Mouse (Mus musculus): ENCODE measurements at regions not wholly inside any gene's neighbourhood (a gene's known extent, or its start where the extent isn't known, plus 50 kb on each side); places are given as distances from the start of the nearest gene placed in this dataset.

DNA sequence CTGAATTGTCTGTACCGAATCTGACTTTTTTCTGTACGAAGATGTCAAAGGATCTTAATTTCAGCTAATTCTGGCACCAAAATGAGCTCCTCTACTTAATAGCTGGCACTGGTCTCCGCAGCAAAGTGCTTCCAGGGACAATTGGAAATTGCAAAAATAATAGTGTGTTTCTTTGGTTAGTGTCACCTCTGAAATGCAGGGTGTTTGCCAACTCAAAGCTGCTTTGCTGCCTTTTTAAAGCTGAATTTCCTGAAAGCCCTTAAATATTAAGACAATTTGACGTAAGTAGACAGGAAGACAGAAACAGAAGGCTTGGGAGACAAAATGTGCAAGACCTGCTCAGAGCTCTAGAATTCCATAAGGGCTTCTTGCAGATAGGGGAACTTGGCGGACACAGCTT, 288.5 kb upstream of the Npvf start:
- DNase-seq: no peak
- no peak for TF ChIP-seq POLR2A (IDR thresholded peaks at IDR 0.05; ENCODE audit: borderline replicate concordance, extremely low read depth, low read depth, low read length)
- no peak for TF ChIP-seq CTCF (IDR thresholded peaks at IDR 0.05; ENCODE audit: insufficient read depth, low read length)
- H3K4me1 ChIP-seq (ENCODE audit: control insufficient read depth, insufficient read depth, low read length): no peaks in the 10 kb centered on the region
- no peak overlapping the region for H3K4me3 ChIP-seq (replicated peaks; ENCODE audit: extremely low read depth, low read depth, low read length)
- WGBS: 69% methylated on average over 5 of the region's 5 CpGs

DNA sequence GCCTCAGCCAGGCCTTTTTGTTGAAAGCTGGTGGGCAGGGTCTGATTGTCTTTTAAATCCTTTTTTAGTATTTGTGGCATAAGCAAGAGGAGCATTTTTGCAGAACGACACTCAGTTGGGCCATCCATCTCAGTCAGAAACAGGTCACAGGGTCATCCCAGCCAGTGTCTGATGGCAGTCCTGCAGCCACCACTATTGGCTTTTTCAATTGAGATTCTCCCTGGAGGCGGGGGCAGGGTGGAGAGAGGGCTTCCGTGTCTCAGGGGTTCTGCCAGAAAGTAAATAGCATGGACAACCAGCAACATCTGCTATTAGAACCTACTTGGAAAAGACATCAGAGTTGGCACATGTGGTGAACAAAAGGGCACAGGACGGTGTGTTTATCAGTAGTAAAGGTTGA, 293.8 kb upstream of the Npvf start:
- TF ChIP-seq CTCF (IDR thresholded peaks at IDR 0.05; ENCODE audit: insufficient read depth, low read length) (no peak), POLR2A (IDR thresholded peaks at IDR 0.05; ENCODE audit: borderline replicate concordance, extremely low read depth, low read depth, low read length) (no peak)
- Histone ChIP-seq H3K4me1 (ENCODE audit: control insufficient read depth, insufficient read depth, low read length) (no peaks in the 10 kb centered on the region), H3K4me3 (replicated peaks; ENCODE audit: extremely low read depth, low read depth, low read length) (no peak overlapping the region)
- WGBS: 59% methylated on average over 4 of the region's 4 CpGs
- DNase-seq: no peak

DNA sequence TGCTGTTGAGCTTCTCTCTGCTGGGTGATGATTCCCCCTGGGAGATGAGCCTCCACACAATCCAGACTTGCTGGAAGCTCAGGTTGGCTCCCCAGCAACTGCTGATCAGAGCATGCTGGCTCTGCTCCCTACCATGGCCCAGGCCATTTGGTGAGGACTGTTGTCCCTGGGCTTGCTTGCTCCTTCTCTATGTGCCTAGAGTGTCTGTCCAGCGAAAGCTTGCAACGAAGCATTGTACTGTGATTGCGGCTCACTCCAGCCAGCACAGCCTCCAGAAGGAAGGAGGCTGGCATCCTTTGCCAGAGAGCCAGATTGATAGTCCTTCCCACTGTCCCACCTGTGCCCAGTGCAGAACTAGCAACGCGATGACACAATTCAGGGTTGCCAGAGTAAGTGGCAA, 295.1 kb upstream of the Npvf start:
- TF ChIP-seq CTCF (IDR thresholded peaks at IDR 0.05; ENCODE audit: insufficient read depth, low read length): no peak
- no peak for TF ChIP-seq POLR2A (IDR thresholded peaks at IDR 0.05; ENCODE audit: borderline replicate concordance, extremely low read depth, low read depth, low read length)
- Histone ChIP-seq H3K4me1 (ENCODE audit: control insufficient read depth, insufficient read depth, low read length) (no peaks in the 10 kb centered on the region), H3K4me3 (replicated peaks; ENCODE audit: extremely low read depth, low read depth, low read length) (no peak overlapping the region)
- 95% methylated on average over 5 of the region's 5 CpGs for WGBS
- DNase-seq: no peak

DNA sequence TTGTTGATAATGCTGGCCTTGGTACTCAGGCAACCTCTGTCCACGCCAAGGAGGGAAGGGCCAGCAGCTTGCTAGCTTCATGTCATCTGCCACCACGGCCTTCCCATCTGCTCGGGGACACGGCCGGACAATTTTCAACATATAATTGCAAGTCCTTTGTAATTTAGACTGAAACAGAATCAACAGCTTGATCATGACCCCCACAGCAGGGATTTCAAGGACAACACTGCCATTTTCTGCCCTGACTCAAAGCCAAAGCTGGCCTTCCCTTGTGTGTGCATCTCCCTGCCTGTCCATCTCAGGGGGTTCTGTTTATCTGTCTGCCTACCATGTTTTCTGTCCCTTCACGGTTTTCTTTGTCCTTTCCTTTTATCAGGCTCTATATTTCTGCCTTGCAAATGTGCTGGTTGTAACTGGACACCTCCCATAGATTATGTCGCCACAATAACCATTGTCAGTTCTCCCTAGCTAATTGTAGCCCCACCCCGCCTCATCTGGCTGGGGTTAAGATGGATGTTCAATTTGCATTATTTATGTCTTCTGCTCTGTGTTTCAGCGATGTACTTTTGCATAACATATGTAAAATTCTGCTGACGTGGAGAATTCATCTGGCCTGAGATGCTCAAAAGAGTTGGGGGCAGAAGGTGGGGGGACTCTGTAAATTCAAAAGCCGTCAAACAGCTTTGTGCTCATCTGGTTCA, 295.8 kb upstream of the Npvf start:
- no peaks in the 10 kb centered on the region for H3K4me1 ChIP-seq (ENCODE audit: control insufficient read depth, insufficient read depth, low read length)
- no peak overlapping the region for H3K4me3 ChIP-seq (replicated peaks; ENCODE audit: extremely low read depth, low read depth, low read length)
- 78% methylated on average over 11 of the region's 11 CpGs for WGBS
- no peak for TF ChIP-seq POLR2A (IDR thresholded peaks at IDR 0.05; ENCODE audit: borderline replicate concordance, extremely low read depth, low read depth, low read length)
- TF ChIP-seq CTCF (IDR thresholded peaks at IDR 0.05; ENCODE audit: insufficient read depth, low read length): no peak
- DNase-seq: no peak

DNA sequence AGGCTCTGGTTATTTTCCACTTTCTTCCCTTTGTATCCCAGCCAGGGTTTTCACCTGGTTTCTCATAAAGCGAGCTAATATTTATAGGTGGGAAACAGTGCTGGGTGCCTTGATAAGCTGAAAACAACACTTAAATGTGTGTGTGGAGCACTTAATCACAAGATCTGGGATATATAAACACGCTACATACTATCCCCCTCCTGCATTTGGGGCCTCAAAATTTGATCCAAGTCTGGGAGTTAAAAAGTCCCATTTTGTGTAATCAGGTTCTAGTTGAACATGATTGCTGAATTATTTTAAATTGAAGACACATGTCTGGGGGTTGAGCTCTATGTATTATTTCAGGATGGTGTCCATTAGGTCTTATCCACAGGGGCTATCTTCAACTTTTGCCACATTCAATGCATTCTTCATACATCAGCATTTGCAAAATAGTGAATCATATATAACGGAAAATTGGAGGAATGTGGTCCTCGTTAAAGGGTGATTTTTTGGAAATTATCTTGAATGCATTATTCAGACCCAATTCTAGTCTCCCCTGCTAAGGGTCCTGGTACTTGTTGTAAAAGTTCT, 303.2 kb upstream of the Npvf start:
- H3K4me3 ChIP-seq (replicated peaks; ENCODE audit: extremely low read depth, low read depth, low read length): no peak overlapping the region
- DNase-seq: no peak
- no peaks in the 10 kb centered on the region for H3K4me1 ChIP-seq (ENCODE audit: control insufficient read depth, insufficient read depth, low read length)
- TF ChIP-seq POLR2A (IDR thresholded peaks at IDR 0.05; ENCODE audit: borderline replicate concordance, extremely low read depth, low read depth, low read length): no peak
- TF ChIP-seq CTCF (IDR thresholded peaks at IDR 0.05; ENCODE audit: insufficient read depth, low read length): no peak
- 95% methylated on average over 4 of the region's 4 CpGs for WGBS

DNA sequence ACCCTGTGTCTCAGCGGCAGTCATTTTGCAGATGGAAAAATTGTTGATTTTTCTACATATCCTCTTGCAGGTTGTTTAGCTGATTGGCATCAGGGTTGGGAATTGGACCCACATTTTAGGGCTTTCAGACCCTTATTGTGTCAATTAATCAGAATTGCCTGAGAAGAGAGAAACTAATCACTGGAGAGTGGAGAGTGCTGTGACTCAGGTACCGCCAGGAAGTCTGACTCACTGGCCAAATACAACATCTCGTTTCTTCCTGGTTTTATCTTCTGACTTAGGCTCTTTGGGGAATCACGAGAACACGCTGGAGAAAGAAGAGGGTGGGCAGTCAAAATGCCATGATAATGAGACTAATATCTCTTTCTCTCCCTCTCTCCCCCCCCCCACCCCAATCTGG, 306.1 kb upstream of the Npvf start:
- 63% methylated on average over 5 of the region's 5 CpGs for WGBS
- H3K4me1 ChIP-seq (ENCODE audit: control insufficient read depth, insufficient read depth, low read length): no peaks in the 10 kb centered on the region
- DNase-seq: no peak
- TF ChIP-seq CTCF (IDR thresholded peaks at IDR 0.05; ENCODE audit: insufficient read depth, low read length): no peak
- no peak for TF ChIP-seq POLR2A (IDR thresholded peaks at IDR 0.05; ENCODE audit: borderline replicate concordance, extremely low read depth, low read depth, low read length)
- no peak overlapping the region for H3K4me3 ChIP-seq (replicated peaks; ENCODE audit: extremely low read depth, low read depth, low read length)

DNA sequence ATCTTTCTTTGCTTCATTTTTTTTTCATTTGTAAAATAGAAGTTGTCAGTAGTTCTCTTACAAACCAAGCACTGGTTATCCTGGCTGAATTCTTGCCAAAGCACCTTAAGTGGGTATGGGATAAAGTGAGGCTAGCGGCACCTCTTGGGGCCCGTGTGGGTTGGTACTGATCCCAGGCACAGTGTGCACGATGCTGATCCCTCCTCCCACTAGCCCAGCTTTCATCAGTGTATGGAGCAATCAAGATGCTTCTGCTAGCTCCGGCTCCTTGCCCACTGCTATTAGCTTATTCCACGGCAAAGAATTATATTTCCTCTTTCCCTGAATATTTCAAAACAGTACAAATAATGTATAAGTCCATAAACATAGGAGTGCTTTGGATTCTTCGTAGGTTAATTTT, 307.4 kb upstream of the Npvf start:
- no peak for TF ChIP-seq POLR2A (IDR thresholded peaks at IDR 0.05; ENCODE audit: borderline replicate concordance, extremely low read depth, low read depth, low read length)
- no peak for TF ChIP-seq CTCF (IDR thresholded peaks at IDR 0.05; ENCODE audit: insufficient read depth, low read length)
- Histone ChIP-seq H3K4me3 (replicated peaks; ENCODE audit: extremely low read depth, low read depth, low read length) (no peak overlapping the region), H3K4me1 (ENCODE audit: control insufficient read depth, insufficient read depth, low read length) (no peaks in the 10 kb centered on the region)
- WGBS: 70% methylated on average over 6 of the region's 6 CpGs
- no peak for DNase-seq

DNA sequence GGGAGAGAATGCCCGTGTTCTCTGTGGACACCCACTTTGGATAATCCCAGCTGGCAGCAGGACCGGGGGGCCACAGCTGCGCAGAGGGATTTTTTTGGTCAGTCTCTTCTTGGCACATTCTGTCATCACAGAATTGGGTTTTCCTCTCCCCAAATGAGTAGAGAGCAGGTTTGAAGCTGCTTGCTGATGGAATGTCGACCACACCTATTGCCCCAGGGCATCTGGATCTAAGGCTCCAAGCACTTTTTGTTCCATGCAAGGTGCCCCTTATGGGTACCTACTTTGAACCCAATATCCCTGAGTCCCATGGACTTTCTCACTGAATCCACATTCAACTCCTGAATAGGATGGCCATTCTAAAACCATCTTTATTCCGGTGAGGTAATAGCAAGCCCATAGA, 314.3 kb upstream of the Npvf start:
- TF ChIP-seq CTCF (IDR thresholded peaks at IDR 0.05; ENCODE audit: insufficient read depth, low read length) (no peak), POLR2A (IDR thresholded peaks at IDR 0.05; ENCODE audit: borderline replicate concordance, extremely low read depth, low read depth, low read length) (no peak)
- 83% methylated on average over 5 of the region's 5 CpGs for WGBS
- DNase-seq: no peak
- Histone ChIP-seq H3K4me1 (ENCODE audit: control insufficient read depth, insufficient read depth, low read length) (peaks cover 2% of the 10 kb centered on the region), H3K4me3 (replicated peaks; ENCODE audit: extremely low read depth, low read depth, low read length) (no peak overlapping the region)

DNA sequence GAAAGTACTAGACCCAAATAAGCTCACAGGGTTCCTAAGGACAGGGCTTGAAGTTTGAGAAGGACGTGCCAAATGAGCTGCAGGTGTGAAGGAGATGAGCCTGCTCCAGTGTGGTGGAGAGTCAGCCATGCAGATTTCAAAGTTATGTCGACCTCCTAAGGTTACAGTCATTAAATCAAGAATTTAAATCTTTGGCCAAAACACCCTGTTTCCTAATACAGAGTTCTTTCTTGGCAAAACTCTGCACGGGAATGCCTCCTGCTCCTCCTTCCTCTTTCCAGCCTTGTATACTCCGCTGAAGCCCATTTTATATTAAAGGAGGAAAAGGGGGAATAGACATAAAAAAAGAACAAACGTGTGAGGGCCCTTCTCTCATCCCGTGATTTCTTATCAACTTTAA, 315.1 kb upstream of the Npvf start:
- TF ChIP-seq CTCF (IDR thresholded peaks at IDR 0.05; ENCODE audit: insufficient read depth, low read length) (no peak), POLR2A (IDR thresholded peaks at IDR 0.05; ENCODE audit: borderline replicate concordance, extremely low read depth, low read depth, low read length) (no peak)
- Histone ChIP-seq H3K4me1 (ENCODE audit: control insufficient read depth, insufficient read depth, low read length) (peaks cover 2% of the 10 kb centered on the region), H3K4me3 (replicated peaks; ENCODE audit: extremely low read depth, low read depth, low read length) (no peak overlapping the region)
- no peak for DNase-seq
- 51% methylated on average over 6 of the region's 6 CpGs for WGBS

DNA sequence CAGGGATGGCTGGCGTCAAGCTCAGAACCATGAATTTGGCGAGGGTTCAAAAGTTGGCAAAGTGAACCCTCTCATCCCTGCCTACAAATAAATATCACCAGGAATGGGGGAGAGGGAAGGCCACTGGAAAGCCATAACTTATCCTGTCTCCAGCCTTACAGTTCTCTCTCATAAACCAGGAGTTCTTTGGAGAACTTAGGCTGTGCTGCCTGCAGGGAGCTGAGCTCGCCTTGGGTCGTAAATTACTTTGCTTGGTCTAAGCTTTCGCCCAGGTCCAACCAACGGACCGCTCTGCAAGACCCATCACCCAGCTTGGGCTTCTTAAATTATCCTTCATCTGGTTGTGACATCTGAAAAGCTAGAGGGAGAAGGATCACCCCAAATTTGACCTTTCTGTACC, 315.8 kb upstream of the Npvf start:
- H3K4me3 ChIP-seq (replicated peaks; ENCODE audit: extremely low read depth, low read depth, low read length): no peak overlapping the region
- TF ChIP-seq POLR2A (IDR thresholded peaks at IDR 0.05; ENCODE audit: borderline replicate concordance, extremely low read depth, low read depth, low read length): no peak
- no peak for TF ChIP-seq CTCF (IDR thresholded peaks at IDR 0.05; ENCODE audit: insufficient read depth, low read length)
- peaks cover 2% of the 10 kb centered on the region for H3K4me1 ChIP-seq (ENCODE audit: control insufficient read depth, insufficient read depth, low read length)
- WGBS: 68% methylated on average over 7 of the region's 7 CpGs
- no peak for DNase-seq

All from lung, adult 2 months (tissue).